ENCODE assay signal across 8 mouse cellular contexts in the genomic region with DNA sequence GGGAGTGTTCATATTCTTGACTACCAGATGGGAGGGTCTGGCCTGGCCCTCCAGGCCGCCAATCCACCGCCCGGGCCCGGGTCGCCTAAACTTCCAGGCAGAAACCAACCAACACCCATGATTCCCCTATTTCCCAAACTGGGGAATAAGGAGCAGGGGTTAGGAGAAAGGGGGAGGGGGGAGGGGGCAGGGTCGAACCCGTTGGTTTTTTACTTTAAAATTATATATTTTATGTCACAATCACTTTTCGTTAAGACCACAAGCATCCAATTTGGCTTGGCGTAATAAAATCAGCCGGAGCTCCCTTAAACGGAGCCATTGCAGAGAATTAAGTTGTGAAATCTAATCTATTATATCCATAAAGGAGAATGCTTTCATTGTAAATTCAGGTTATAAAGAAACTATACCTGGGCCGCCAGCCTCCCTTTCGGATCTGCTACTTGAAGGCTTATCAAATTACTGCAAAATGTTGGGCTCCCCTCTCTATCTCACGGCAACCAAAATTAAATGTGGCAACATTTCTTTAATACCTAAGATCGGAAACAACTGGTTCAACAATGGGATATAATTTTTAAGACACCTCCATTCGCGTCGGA. TPM values are rescaled to one million over a fixed set of nuclear protein-coding genes. Genes with fewer than 3 reads are reported as not detected.
DNase-seq lines count a peak whose midpoint lies in the region; ATAC-seq and TF ChIP-seq lines count a peak whose summit lies in the region.

No protein-coding gene starts in this region.

- no peaks in the 10 kb centered on the region for H3K36me3 ChIP-seq in kidney, embryonic 15.5 days
- H3K36me3 ChIP-seq in embryonic facial prominence, embryonic 12.5 days, result no peaks in the 10 kb centered on the region
- H3K36me3 ChIP-seq in hindbrain, postnatal 0 days (ENCODE audit: insufficient read depth, low read length), result no peaks in the 10 kb centered on the region
- H3K36me3 ChIP-seq in myocyte (ENCODE audit: control insufficient read depth, insufficient read depth), result no peaks in the 10 kb centered on the region

- H3K4me3 ChIP-seq in kidney, embryonic 15.5 days (replicated peaks), result peak overlapping the region; percentile 74
- peak overlapping the region; percentile 67 for H3K4me3 ChIP-seq in embryonic facial prominence, embryonic 12.5 days
- H3K4me3 ChIP-seq in hindbrain, postnatal 0 days (ENCODE audit: low read length), result peak overlapping the region; percentile 69
- H3K4me3 ChIP-seq in myocyte, result peak overlapping the region; percentile 96

- H3K4me1 ChIP-seq in kidney, embryonic 15.5 days, result peaks cover 67% of the 10 kb centered on the region
- peaks cover 59% of the 10 kb centered on the region for H3K4me1 ChIP-seq in embryonic facial prominence, embryonic 12.5 days
- H3K4me1 ChIP-seq in hindbrain, postnatal 0 days (ENCODE audit: insufficient read depth, low read length), result peaks cover 37% of the 10 kb centered on the region

- DNase-seq in kidney, adult 18-20 months, result no peak
- peak; percentile 31 for DNase-seq in hindbrain, postnatal 0 days (ENCODE audit: low spot score)
- DNase-seq in right cerebral cortex, postnatal 4 days, result no peak
- DNase-seq in gastrocnemius, adult 18-20 months (ENCODE audit: low spot score), result no peak

- no peaks in the 10 kb centered on the region for H3K9me3 ChIP-seq in kidney, embryonic 15.5 days (replicated peaks)
- no peaks in the 10 kb centered on the region for H3K9me3 ChIP-seq in embryonic facial prominence, embryonic 12.5 days
- no peaks in the 10 kb centered on the region for H3K9me3 ChIP-seq in hindbrain, postnatal 0 days (ENCODE audit: low read length)

- ATAC-seq in kidney, embryonic 15.5 days (replicated peaks; ENCODE audit: low FRiP score), result no peak
- no peak for ATAC-seq in embryonic facial prominence, embryonic 12.5 days (ENCODE audit: insufficient number of reproducible peaks, insufficient read depth, low FRiP score, low TSS enrichment)
- ATAC-seq in hindbrain, postnatal 0 days, result no peak
- ATAC-seq in activated CD4-positive, CD25-positive, alpha-beta regulatory T cell, adult 4 months, result no peak

- peak overlapping the region; percentile 13 for H3ac ChIP-seq in myocyte (ENCODE audit: control insufficient read depth, insufficient read length)

- peaks cover 25% of the 10 kb centered on the region for H3K79me2 ChIP-seq in myocyte (ENCODE audit: control insufficient read depth, insufficient read depth)

- peak overlapping the region; percentile 92 for H3K9ac ChIP-seq in kidney, embryonic 15.5 days
- peak overlapping the region; percentile 96 for H3K9ac ChIP-seq in embryonic facial prominence, embryonic 12.5 days
- peak overlapping the region; percentile 96 for H3K9ac ChIP-seq in hindbrain, postnatal 0 days (replicated peaks; ENCODE audit: low read length)

- TF ChIP-seq CTCF in hindbrain, postnatal 0 days (IDR thresholded peaks at IDR 0.05; ENCODE audit: low read depth), result no peak

- WGBS in kidney, embryonic 15.5 days, result 6% methylated on average over 18 of the region's 18 CpGs
- WGBS in embryonic facial prominence, embryonic 12.5 days, result 2% methylated on average over 18 of the region's 18 CpGs
- 10% methylated on average over 18 of the region's 18 CpGs for WGBS in hindbrain, postnatal 0 days

- H3K27ac ChIP-seq in kidney, embryonic 15.5 days, result peak overlapping the region; percentile 97
- H3K27ac ChIP-seq in embryonic facial prominence, embryonic 12.5 days, result peak overlapping the region; percentile 91
- peak overlapping the region; percentile 88 for H3K27ac ChIP-seq in hindbrain, postnatal 0 days

- no peak for TF ChIP-seq POLR2A in myocyte (IDR thresholded peaks at IDR 0.05; ENCODE audit: insufficient read length, low read depth)

- peak overlapping the region; percentile 76 for H3K4me2 ChIP-seq in kidney, embryonic 15.5 days
- peak overlapping the region; percentile 96 for H3K4me2 ChIP-seq in embryonic facial prominence, embryonic 12.5 days (replicated peaks)
- peak overlapping the region; percentile 96 for H3K4me2 ChIP-seq in hindbrain, postnatal 0 days (ENCODE audit: low read depth, low read length)
- peak overlapping the region; percentile 96 for H3K4me2 ChIP-seq in myocyte (ENCODE audit: low read depth)

- H3K27me3 ChIP-seq in kidney, embryonic 15.5 days, result no peaks in the 10 kb centered on the region
- no peaks in the 10 kb centered on the region for H3K27me3 ChIP-seq in embryonic facial prominence, embryonic 12.5 days
- no peaks in the 10 kb centered on the region for H3K27me3 ChIP-seq in hindbrain, postnatal 0 days (ENCODE audit: insufficient read depth, low read length)
- no peaks in the 10 kb centered on the region for H3K27me3 ChIP-seq in myocyte (ENCODE audit: control insufficient read depth, insufficient read depth, insufficient read length)

TF ChIP-seq in myocyte, 11 proteins besides CTCF, POLR2A, EP300 and RAD21:
- TF ChIP-seq MYOG (IDR thresholded peaks at IDR 0.05; ENCODE audit: control insufficient read depth in 1 of 3, insufficient read depth in 1 of 3, insufficient read length in 2 of 3, low read depth in 2 of 3) (no peak), TCF12 (IDR thresholded peaks at IDR 0.05; ENCODE audit: insufficient read depth, poor library complexity, severe bottlenecking) (no peak), TCF3 (IDR thresholded peaks at IDR 0.05; ENCODE audit: insufficient read length, low read depth) (no peak), POLR2AphosphoS2 (IDR thresholded peaks at IDR 0.05; ENCODE audit: insufficient read length, low read depth) (no peak), MAX (IDR thresholded peaks at IDR 0.05; ENCODE audit: low read depth) (no peak), MYOD1 (IDR thresholded peaks at IDR 0.05; ENCODE audit: control insufficient read depth in 1 of 3, insufficient read length in 2 of 3, low read depth in 2 of 3) (no peak), REST (IDR thresholded peaks at IDR 0.05; ENCODE audit: insufficient read depth, insufficient read length) (no peak), E2F4 (IDR thresholded peaks at IDR 0.05; ENCODE audit: insufficient read depth) (no peak), USF1 (IDR thresholded peaks at IDR 0.05; ENCODE audit: low read depth) (no peak), CEBPB (IDR thresholded peaks at IDR 0.05; ENCODE audit: insufficient read depth, poor library complexity, severe bottlenecking) (no peak), SRF (IDR thresholded peaks at IDR 0.05; ENCODE audit: control insufficient read depth, insufficient read length, low read depth) (no peak)

RNA-seq across cellular contexts. Expression of a gene that starts 35.1 kb away (rescaled TPM):
- 109 and 115 TPM in 2 replicates for polyA plus RNA-seq in kidney, embryonic 15.5 days (2015; fragmentation: Nextera tagmentation; extraction: Ambion mirVana)
- polyA plus RNA-seq in embryonic facial prominence, embryonic 12.5 days (2016; fragmentation: Nextera tagmentation; extraction: Ambion mirVana), result 95.0 and 99.5 TPM in 2 replicates
- total RNA-seq in hindbrain, postnatal 0 days (2014; rRNA removed), result 167 and 178 TPM in 2 replicates
- 95.9 and 101 TPM in 2 replicates for polyA plus RNA-seq in hindbrain, postnatal 0 days (2015; fragmentation: Nextera tagmentation; extraction: Ambion mirVana)
- polyA plus RNA-seq in myocyte (2012; fragmentation: generic; extraction: Trizol), result 97.9 TPM
- polyA plus RNA-seq in activated CD4-positive, CD25-positive, alpha-beta regulatory T cell, adult 4 months (2017; shearing (Covaris generic)), result 10 to 100 TPM; 30.8 to 54.7 TPM
- total RNA-seq in gastrocnemius, adult 18-20 months (2021), result 10 to 100 TPM; 39.0 to 48.2 TPM

RNA-seq across cellular contexts. Expression of a gene that starts 46.5 kb away (rescaled TPM):
- 11.8 and 14.1 TPM in 2 replicates for polyA plus RNA-seq in kidney, embryonic 15.5 days (2015; fragmentation: Nextera tagmentation; extraction: Ambion mirVana)
- 16.8 and 18.8 TPM in 2 replicates for polyA plus RNA-seq in embryonic facial prominence, embryonic 12.5 days (2016; fragmentation: Nextera tagmentation; extraction: Ambion mirVana)
- 31.1 and 43.1 TPM in 2 replicates for total RNA-seq in hindbrain, postnatal 0 days (2014; rRNA removed)
- polyA plus RNA-seq in hindbrain, postnatal 0 days (2015; fragmentation: Nextera tagmentation; extraction: Ambion mirVana), result 8.8 and 9.1 TPM in 2 replicates
- 6.3 TPM for polyA plus RNA-seq in myocyte (2012; fragmentation: generic; extraction: Trizol)
- polyA plus RNA-seq in activated CD4-positive, CD25-positive, alpha-beta regulatory T cell, adult 4 months (2017; shearing (Covaris generic)), result not detected
- 1 to 10 TPM; 3.4 to 4.6 TPM for total RNA-seq in gastrocnemius, adult 18-20 months (2021)
